9 mouse cellular contexts compared by ENCODE assay signal in genomic region chr4:125990143-125990542, GRCm38 (mm10). TPM values are rescaled to one million over a fixed set of nuclear protein-coding genes. Genes with fewer than 3 reads are reported as not detected.
DNase-seq lines count a peak whose midpoint lies in the region; ATAC-seq and TF ChIP-seq lines count a peak whose summit lies in the region.
"Had no signal": no experiment of that assay in that cellular context is flagged by ENCODE, and none has a peak within 500 bp of the region (broad histone marks: within the 10 kb centered on the region; RNA-seq: fewer than 3 reads in every experiment).

No protein-coding gene starts in this region.

- TF ChIP-seq CTCF in ES-Bruce4 (IDR thresholded peaks at IDR 0.05; ENCODE audit: low read depth, low read length), result peak; percentile 96

- no peak overlapping the region for H3K27ac ChIP-seq in ES-Bruce4 (ENCODE audit: insufficient read depth, low read length)
- H3K27ac ChIP-seq: lung, embryonic 15.5 days had no signal

- ATAC-seq in megakaryocyte, adult 5-6 weeks (ENCODE audit: poor library complexity, severe bottlenecking), result peak; percentile 89

- no peaks in the 10 kb centered on the region for H3K9me3 ChIP-seq in ES-Bruce4 (replicated peaks; ENCODE audit: control insufficient read depth, insufficient read depth, low read length, poor library complexity, severe bottlenecking)
- H3K9me3 ChIP-seq: lung, embryonic 15.5 days had no signal

- no peak overlapping the region for H3K4me3 ChIP-seq in ES-Bruce4 (ENCODE audit: low read depth, low read length)
- H3K4me3 ChIP-seq: lung, embryonic 15.5 days had no signal

- no peak for TF ChIP-seq POLR2A in ES-Bruce4 (IDR thresholded peaks at IDR 0.05; ENCODE audit: insufficient read depth, low read length)

- H3K36me3 ChIP-seq in ES-Bruce4 (ENCODE audit: control insufficient read depth, insufficient read depth, low read length, poor library complexity, severe bottlenecking), result no peaks in the 10 kb centered on the region
- H3K36me3 ChIP-seq: lung, embryonic 15.5 days had no signal

- peak; percentile 67 for DNase-seq in adrenal gland, adult 2 months
- DNase-seq in embryo, embryonic 11 days, result peak; percentile 81
- DNase-seq in gastrocnemius, postnatal 4 days (ENCODE audit: low spot score in 2 of 2), result peak; percentile 57 to 64
- peak; percentile 81 to 86 for DNase-seq in layer of hippocampus, postnatal 10 days (ENCODE audit: low spot score in 2 of 2)
- peak; percentile 69 to 81 for DNase-seq in right cerebral cortex, postnatal 10 days (ENCODE audit: low spot score in 2 of 2)
- peak; percentile 48 for DNase-seq in yolk sac, embryonic 10.5 days (ENCODE audit: low spot score)

- peaks cover 4% of the 10 kb centered on the region for H3K4me1 ChIP-seq in ES-Bruce4 (ENCODE audit: control insufficient read depth, insufficient read depth, low read length)
- H3K4me1 ChIP-seq: lung, embryonic 15.5 days had no signal

- TF ChIP-seq EP300 in ES-Bruce4 (IDR thresholded peaks at IDR 0.05; ENCODE audit: insufficient read depth, low read depth, low read length), result no peak

- no peak overlapping the region for H3K9ac ChIP-seq in ES-Bruce4 (ENCODE audit: low read depth, poor library complexity, severe bottlenecking)
- H3K9ac ChIP-seq: lung, embryonic 15.5 days had no signal

- no peaks in the 10 kb centered on the region for H3K27me3 ChIP-seq in ES-Bruce4 (ENCODE audit: control insufficient read depth, insufficient read depth, low read length, poor library complexity, severe bottlenecking)
- H3K27me3 ChIP-seq: lung, embryonic 15.5 days had no signal

RNA-seq across cellular contexts. Expression of gene Csf3r, which starts 34.2 kb away (rescaled TPM):
- not detected in 2 replicates for polyA plus RNA-seq in ES-Bruce4 (2011; ENCODE audit: insufficient read depth, insufficient read length, low read depth, missing spikeins)
- total RNA-seq in adrenal gland, adult 2 months (2021), result 1 to 10 TPM; 1.5 to 1.6 TPM
- polyA plus RNA-seq in adrenal gland, adult 2 months (2012; rRNA removed), result 3.1 TPM in 2 replicates
- under 1 TPM; 0.29 to 0.93 TPM for total RNA-seq in gastrocnemius, postnatal 4 days (2021)
- total RNA-seq in layer of hippocampus, postnatal 10 days (2021), result 1 to 10 TPM; 2.8 to 3.0 TPM
- 214 and 215 TPM in 2 replicates for total RNA-seq in megakaryocyte, adult 5-6 weeks (2015)
- 103 and 121 TPM in 2 replicates for total RNA-seq in megakaryocyte, adult 5-6 weeks (2017)

RNA-seq across cellular contexts. Expression of gene Mrps15, which starts 56.6 kb away (rescaled TPM):
- polyA plus RNA-seq in ES-Bruce4 (2011; ENCODE audit: insufficient read depth, insufficient read length, low read depth, missing spikeins), result 68.4 and 69.5 TPM in 2 replicates
- 100 to 1,000 TPM in 1 of 2 experiments, 10 to 100 TPM in 1; 77.2 to 112 TPM for total RNA-seq in adrenal gland, adult 2 months (2021)
- 196 TPM in 2 replicates for polyA plus RNA-seq in adrenal gland, adult 2 months (2012; rRNA removed)
- 10 to 100 TPM; 57.4 to 57.7 TPM for total RNA-seq in gastrocnemius, postnatal 4 days (2021)
- total RNA-seq in layer of hippocampus, postnatal 10 days (2021), result 10 to 100 TPM; 53.6 to 55.7 TPM
- total RNA-seq in megakaryocyte, adult 5-6 weeks (2015), result 120 and 147 TPM in 2 replicates
- total RNA-seq in megakaryocyte, adult 5-6 weeks (2017), result 64.5 and 68.3 TPM in 2 replicates

Comparison
In these comparisons a context has a peak if more than half of its experiments do, and no peak if none do; other contexts are left out.
1. RNA of gene Csf3r, which starts 34.2 kb away (total RNA-seq): 103 to 215 TPM in megakaryocyte, adult 5-6 weeks; 2.8 to 3.0 TPM in layer of hippocampus, postnatal 10 days, 1.5 to 1.6 TPM in adrenal gland, adult 2 months and 0.29 to 0.93 TPM in gastrocnemius, postnatal 4 days; every median in the first group is over 10 times any median in the second.
2. Peak in every context shown above with its lines, with median percentiles within 50 percentile points of each other: DNase-seq.